Mouse (Mus musculus) MEL (cell line): Measurements from ENCODE around the gene Rapgef2. TPM values are rescaled to one million over a fixed set of nuclear protein-coding genes. Genes with fewer than 3 reads are reported as not detected.

Experiments used
- DNase-seq: peaks from one replicate; pipeline ENCODE4 v3.0.0; 2011; ENCODE audit warnings: low read depth, low spot score
- H3K27ac ChIP-seq: 2 replicates; pipeline ENCODE4 v1.5.1; 2012; ENCODE audit warnings: low read depth, mild to moderate bottlenecking, control low read depth, low read length, moderate library complexity; ENCODE audit not compliant: control insufficient read depth
- H3K27me3 ChIP-seq, 2 experiments: fragments of 150-350 bp in 1 of 2; sonication (generic) in 1 of 2; 2 replicates each; pipeline ENCODE4 v1.6.1; 2012; ENCODE audit warnings: low read length in 2 of 2, mild to moderate bottlenecking in 2 of 2, improper control_type of control experiment in 1 of 2, moderate library complexity in 1 of 2; ENCODE audit not compliant: insufficient read depth in 2 of 2, control insufficient read depth in 1 of 2
- H3K36me3 ChIP-seq, 2 experiments: 2 replicates each; pipeline ENCODE4 v1.6.1; 2012 to 2014; ENCODE audit warnings: low read length in 2 of 2, improper control_type of control experiment in 1 of 2, inconsistent platforms in 1 of 2, mild to moderate bottlenecking in 1 of 2; ENCODE audit not compliant: insufficient read depth in 2 of 2, control insufficient read depth in 1 of 2
- H3K4me1 ChIP-seq, 2 experiments: fragments of 150-350 bp in 1 of 2; sonication (generic) in 1 of 2; 2 replicates each; pipeline ENCODE4 v1.6.1; 2012; ENCODE audit warnings: low read length in 2 of 2, improper control_type of control experiment in 1 of 2, mild to moderate bottlenecking in 1 of 2; ENCODE audit not compliant: insufficient read depth in 2 of 2, control insufficient read depth in 1 of 2
- H3K4me3 ChIP-seq, 2 experiments: fragments of 150-350 bp in 1 of 2; sonication (generic) in 1 of 2; 2 replicates each; pipeline ENCODE4 v1.5.1; 2012; ENCODE audit warnings: low read depth in 2 of 2, low read length in 2 of 2, mild to moderate bottlenecking in 2 of 2, moderate library complexity in 2 of 2, control low read depth in 1 of 2, improper control_type of control experiment in 1 of 2; ENCODE audit not compliant: control insufficient read depth in 1 of 2, insufficient read depth in 1 of 2
- H3K79me2 ChIP-seq: 2 replicates; pipeline ENCODE4 v1.6.1; 2012; ENCODE audit warnings: mild to moderate bottlenecking, low read length, moderate library complexity; ENCODE audit not compliant: control insufficient read depth, poor library complexity, insufficient read depth
- H3K9ac ChIP-seq: 2 replicates; pipeline ENCODE4 v1.6.1; 2012; ENCODE audit warnings: low read depth, mild to moderate bottlenecking, control low read depth, low read length, moderate library complexity; ENCODE audit not compliant: control insufficient read depth, poor library complexity, severe bottlenecking
- H3K9me3 ChIP-seq: fragments of 150-350 bp; sonication (generic); replicated peaks from 2 replicates; pipeline ENCODE4 v1.6.1; 2012; ENCODE audit warnings: mild to moderate bottlenecking, low read length, improper control_type of control experiment, moderate library complexity; ENCODE audit not compliant: insufficient read depth
- CTCF ChIP-seq, 3 experiments: IDR thresholded peaks in 2 of 3; conservative IDR thresholded peaks in 1 of 3; 2 replicates each; pipeline ENCODE4 v1.5.1; 2011 to 2012; ENCODE audit warnings: low read length in 3 of 3, low read depth in 2 of 3, mild to moderate bottlenecking in 2 of 3, improper control_type of control experiment in 1 of 3, inconsistent platforms in 1 of 3, mixed read lengths in 1 of 3, moderate library complexity in 1 of 3; ENCODE audit not compliant: control insufficient read depth in 1 of 3, insufficient read depth in 1 of 3, poor library complexity in 1 of 3, severe bottlenecking in 1 of 3
- EP300 ChIP-seq, 2 experiments: IDR thresholded peaks; 2 replicates each; pipeline ENCODE4 v1.6.1; 2011; ENCODE audit warnings: improper control_type of control experiment in 2 of 2, low read length in 2 of 2, low read depth in 1 of 2, mild to moderate bottlenecking in 1 of 2
- GABPA ChIP-seq: IDR thresholded peaks from 2 replicates; pipeline ENCODE4 v1.6.1; 2012; ENCODE audit warnings: low read depth, mild to moderate bottlenecking, inconsistent platforms, low read length, improper control_type of control experiment, moderate library complexity
- KAT2A ChIP-seq: conservative IDR thresholded peaks from 2 replicates; pipeline ENCODE4 v1.6.1; 2012; ENCODE audit warnings: low read depth, low read length, improper control_type of control experiment, inconsistent platforms
- MAFK ChIP-seq: IDR thresholded peaks from 2 replicates; pipeline ENCODE4 v1.6.1; 2011; ENCODE audit warnings: low read depth, mild to moderate bottlenecking, low read length, improper control_type of control experiment, borderline replicate concordance
- MEF2A ChIP-seq: IDR thresholded peaks from 2 replicates; pipeline ENCODE4 v1.6.1; 2014; ENCODE audit warnings: low read depth, mild to moderate bottlenecking, inconsistent platforms, low read length, improper control_type of control experiment; ENCODE audit not compliant: poor library complexity, insufficient replicate concordance, severe bottlenecking; ENCODE audit errors: extremely low read depth
- MXI1 ChIP-seq: IDR thresholded peaks from 2 replicates; pipeline ENCODE4 v1.6.1; 2011; ENCODE audit warnings: mild to moderate bottlenecking, low read depth, low read length, improper control_type of control experiment
- POLR2A ChIP-seq, 2 experiments: IDR thresholded peaks; 2 replicates each; pipeline ENCODE4 v1.6.1; 2011 to 2012; ENCODE audit warnings: low read length in 2 of 2, mild to moderate bottlenecking in 2 of 2, control low read depth in 1 of 2, improper control_type of control experiment in 1 of 2, low read depth in 1 of 2, moderate library complexity in 1 of 2; ENCODE audit not compliant: control insufficient read depth in 1 of 2, insufficient read depth in 1 of 2, poor library complexity in 1 of 2
- POLR2AphosphoS2 ChIP-seq: IDR thresholded peaks from 2 replicates; pipeline ENCODE4 v1.6.1; 2011; ENCODE audit warnings: low read length, improper control_type of control experiment
- RAD21 ChIP-seq: IDR thresholded peaks from 2 replicates; pipeline ENCODE4 v1.6.1; 2011; ENCODE audit warnings: mild to moderate bottlenecking, low read depth, low read length, improper control_type of control experiment
- RCOR1 ChIP-seq: IDR thresholded peaks from 2 replicates; pipeline ENCODE4 v1.6.1; 2012; ENCODE audit warnings: low read depth, mild to moderate bottlenecking, inconsistent platforms, low read length, improper control_type of control experiment
- TAL1 ChIP-seq: IDR thresholded peaks from 2 replicates; pipeline ENCODE4 v1.6.1; 2012; ENCODE audit warnings: mild to moderate bottlenecking, inconsistent platforms, low read length, moderate library complexity, mixed read lengths
- TBP ChIP-seq: IDR thresholded peaks from 2 replicates; pipeline ENCODE4 v1.8.0; 2011; ENCODE audit warnings: low read depth, low read length, improper control_type of control experiment
- TCF12 ChIP-seq: IDR thresholded peaks from 2 replicates; pipeline ENCODE4 v1.6.1; 2014; ENCODE audit warnings: low read depth, mild to moderate bottlenecking, inconsistent platforms, low read length, improper control_type of control experiment, moderate library complexity
- UBTF ChIP-seq: IDR thresholded peaks from 2 replicates; pipeline ENCODE4 v1.6.1; 2012; ENCODE audit warnings: low read depth, mild to moderate bottlenecking, inconsistent platforms, low read length, improper control_type of control experiment, moderate library complexity, borderline replicate concordance; ENCODE audit not compliant: insufficient read depth
- USF1 ChIP-seq: IDR thresholded peaks from 2 replicates; pipeline ENCODE4 v1.6.1; 2014; ENCODE audit warnings: low read depth, mild to moderate bottlenecking, inconsistent platforms, low read length, improper control_type of control experiment, moderate library complexity
- ZC3H11A ChIP-seq: IDR thresholded peaks from 2 replicates; pipeline ENCODE4 v1.6.1; 2012; ENCODE audit warnings: low read depth, mild to moderate bottlenecking, inconsistent platforms, low read length, improper control_type of control experiment
- ZKSCAN1 ChIP-seq: IDR thresholded peaks from 2 replicates; pipeline ENCODE4 v1.6.1; 2012; ENCODE audit warnings: low read depth, mild to moderate bottlenecking, inconsistent platforms, low read length, improper control_type of control experiment, moderate library complexity
- polyA plus RNA-seq, 2 experiments: library from polyadenylated mRNA; stranded (reverse) in 1 of 2; unstranded in 1 of 2; fragments of >175 nt in 1 of 2; fragments of >200 nt in 1 of 2; gene quantifications; 2 replicates each; pipeline versions ENCODE4 v1.2.1 to v1.2.4; 2012; ENCODE audit warnings: low replicate concordance in 2 of 2, low read depth in 1 of 2; ENCODE audit not compliant: insufficient read length in 2 of 2, insufficient read depth in 1 of 2, missing spikeins in 1 of 2
- total RNA-seq: library from RNA; depleted of rRNA; stranded (reverse); fragments of 300-350 nt; gene quantifications from 2 replicates; pipeline ENCODE4 v1.2.3, GENCODE M21; 2012

The Rapgef2 gene
- total and polyA plus RNA-seq, 3 experiments, result 4.2 to 4.6 TPM; not detected in 1

DNA sequence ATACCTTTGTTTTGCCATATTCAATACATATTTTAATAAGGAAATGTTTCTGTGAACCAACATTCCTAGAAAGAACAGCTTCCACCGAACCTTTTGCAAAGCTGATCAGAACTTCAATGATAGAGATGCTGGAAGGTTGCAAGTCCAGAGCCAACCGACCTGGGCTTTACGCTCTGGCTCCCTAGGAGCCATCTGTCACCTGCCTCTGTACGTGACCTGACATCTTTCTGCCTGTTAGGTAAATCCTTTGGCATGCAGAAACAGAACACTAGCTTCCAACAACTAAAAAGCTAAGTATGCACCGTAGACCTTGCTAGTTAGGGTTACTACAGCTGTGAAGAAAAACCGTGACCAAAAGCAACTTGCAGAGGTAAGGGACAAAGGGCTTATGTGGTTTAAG, 178.1 kb downstream of the Rapgef2 start:
- Histone ChIP-seq H3K9me3 (no peaks in the 10 kb centered on the region), H3K4me3 (no peak overlapping the region), H3K36me3 (peaks cover 0 to 3% of the 10 kb centered on the region in 2 experiments; a peak in 1 of 4 replicates), H3K79me2 (no peaks in the 10 kb centered on the region), H3K4me1 (no peaks in the 10 kb centered on the region), H3K27ac (no peak overlapping the region)
- no peak for TF ChIP-seq KAT2A
- TF ChIP-seq USF1, result no peak
- no peak for TF ChIP-seq ZKSCAN1
- no peak for TF ChIP-seq TCF12
- TF ChIP-seq RCOR1, result no peak
- TF ChIP-seq MAFK, result no peak
- no peak for TF ChIP-seq POLR2A (IDR thresholded peaks at IDR 0.05; ENCODE audit: control insufficient read depth in 1 of 2, insufficient read depth in 1 of 2, low read depth in 1 of 2, low read length in 2 of 2, poor library complexity in 1 of 2)
- TF ChIP-seq UBTF, result no peak
- TF ChIP-seq, all 39 proteins: peak for 0
- no peaks in the 10 kb centered on the region for H3K27me3 ChIP-seq
- H3K9ac ChIP-seq, result no peak overlapping the region
- no peak for DNase-seq

DNA sequence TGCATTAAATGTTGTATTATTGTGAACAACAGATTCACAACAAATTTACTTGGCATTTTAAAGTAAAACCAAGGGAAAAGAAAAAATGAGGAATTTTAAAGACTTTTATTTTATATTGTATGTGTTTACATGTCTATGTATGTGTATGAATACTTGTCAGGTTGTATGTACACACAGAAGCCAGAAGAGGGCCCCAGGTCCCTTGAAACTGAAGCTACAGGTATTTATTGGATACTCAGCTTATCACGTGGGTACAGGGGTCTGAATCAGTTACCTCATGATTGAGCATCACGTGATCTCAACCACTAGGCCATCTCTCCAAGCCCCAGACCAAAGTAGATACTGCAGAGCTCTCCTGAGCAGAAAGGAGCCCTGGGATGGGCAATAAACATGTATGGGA, 180.0 kb downstream of the Rapgef2 start:
- TF ChIP-seq CTCF (IDR thresholded peaks at IDR 0.05 in 2 of 3, conservative IDR thresholded peaks at IDR 0.05 in 1 of 3; ENCODE audit: control insufficient read depth in 1 of 3, insufficient read depth in 1 of 3, low read depth in 2 of 3, low read length in 3 of 3, poor library complexity in 1 of 3, severe bottlenecking in 1 of 3), result peak in 1 of 3 experiments; percentile 24; a peak in 2 of 6 replicates
- peak; percentile 15; the same call in 1 of the 2 replicates for TF ChIP-seq ZC3H11A
- no peak for TF ChIP-seq POLR2AphosphoS2
- peak; percentile 13 for TF ChIP-seq RAD21
- no peak for TF ChIP-seq TAL1
- TF ChIP-seq MEF2A, result no peak
- TF ChIP-seq, all 39 proteins: peak for 3
- no peak overlapping the region for H3K4me3 ChIP-seq
- DNase-seq, result peak; percentile 13

DNA sequence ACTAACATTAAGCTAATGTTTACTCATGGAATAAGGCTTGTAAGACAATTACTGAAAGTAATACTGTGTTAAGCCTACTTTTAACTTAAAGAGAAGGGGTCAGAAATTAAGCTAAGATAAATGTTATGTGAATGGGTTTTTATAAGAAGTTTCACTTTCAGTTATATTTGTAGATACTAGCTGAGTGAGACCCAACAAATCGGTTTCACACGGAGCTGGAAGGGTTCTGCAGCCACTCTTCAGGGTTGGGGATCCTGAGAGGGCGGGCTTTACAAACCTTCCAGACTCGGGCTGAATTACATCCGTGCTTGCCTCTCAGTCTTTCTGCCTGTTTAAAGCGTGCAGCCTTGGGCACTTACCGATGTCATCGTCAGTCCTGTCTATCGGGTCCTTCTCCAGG, 182.7 kb downstream of the Rapgef2 start:
- Histone ChIP-seq H3K36me3 (peaks cover 0 to 3% of the 10 kb centered on the region in 2 experiments; a peak in 1 of 4 replicates), H3K27me3 (no peaks in the 10 kb centered on the region), H3K4me3 (no peak overlapping the region), H3K79me2 (no peaks in the 10 kb centered on the region), H3K4me1 (no peaks in the 10 kb centered on the region), H3K27ac (no peak overlapping the region), H3K9ac (no peak overlapping the region), H3K9me3 (no peaks in the 10 kb centered on the region)
- no peak for DNase-seq
- TF ChIP-seq MXI1 (no peak), GABPA (no peak), POLR2A (IDR thresholded peaks at IDR 0.05; ENCODE audit: control insufficient read depth in 1 of 2, insufficient read depth in 1 of 2, low read depth in 1 of 2, low read length in 2 of 2, poor library complexity in 1 of 2) (no peak), TBP (no peak), EP300 (IDR thresholded peaks at IDR 0.05; ENCODE audit: low read depth in 1 of 2, low read length in 2 of 2) (no peak)

More for the DNA sequence above, 180.0 kb downstream of the Rapgef2 start:
- Histone ChIP-seq H3K27ac (no peak overlapping the region), H3K9ac (no peak overlapping the region), H3K79me2 (no peaks in the 10 kb centered on the region), H3K4me1 (no peaks in the 10 kb centered on the region), H3K27me3 (no peaks in the 10 kb centered on the region), H3K9me3 (no peaks in the 10 kb centered on the region), H3K36me3 (peaks cover 0 to 3% of the 10 kb centered on the region in 2 experiments; a peak in 1 of 4 replicates)
